Mouse (Mus musculus) lung, postnatal 25 days (tissue): Measurements from ENCODE around the gene Zbtb16.
A peak's percentile ranks its signal among the peaks of the same experiment; 100 is the strongest.

ENCODE experiments used
- DNase-seq: peaks from one replicate; pipeline ENCODE4 v3.0.0; 2022; ENCODE audit warnings: low spot score

Zbtb16 gene

DNA sequence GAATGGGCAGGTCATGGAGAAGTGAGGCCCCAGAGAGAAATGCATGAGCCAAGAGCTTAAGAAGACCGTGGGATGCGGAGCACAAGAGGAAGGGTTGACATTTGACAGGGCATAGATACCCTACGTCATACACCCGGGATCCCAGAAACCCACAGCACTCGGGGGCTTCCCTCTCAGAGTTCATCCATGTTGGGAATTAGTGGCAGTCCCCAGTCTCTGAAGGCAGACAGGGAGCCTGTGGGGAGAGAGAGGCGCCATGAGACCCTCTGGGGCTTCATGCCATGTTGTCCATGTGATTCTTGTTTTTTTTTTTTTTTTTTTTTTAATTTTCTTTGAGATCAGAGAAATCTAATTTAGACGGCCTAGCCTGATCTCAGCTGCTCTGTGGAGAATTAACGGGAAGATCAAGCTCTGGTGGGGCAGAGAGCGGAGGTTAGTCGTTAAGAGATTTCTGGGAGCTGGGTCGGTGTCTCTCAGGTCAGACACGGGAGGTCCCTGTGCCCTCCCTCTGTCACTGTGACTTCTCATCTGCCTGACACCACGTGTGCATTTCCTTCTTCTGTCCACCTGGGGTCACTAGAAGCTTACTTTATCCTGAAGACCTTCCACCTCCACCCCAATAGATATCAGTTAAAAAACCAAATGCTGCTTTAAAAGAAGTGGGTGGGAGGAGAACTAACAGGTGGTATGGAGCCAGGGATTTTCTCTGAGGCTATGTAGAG lies 190.9 kb downstream of the Zbtb16 start:
- DNase-seq: no peak

DNA sequence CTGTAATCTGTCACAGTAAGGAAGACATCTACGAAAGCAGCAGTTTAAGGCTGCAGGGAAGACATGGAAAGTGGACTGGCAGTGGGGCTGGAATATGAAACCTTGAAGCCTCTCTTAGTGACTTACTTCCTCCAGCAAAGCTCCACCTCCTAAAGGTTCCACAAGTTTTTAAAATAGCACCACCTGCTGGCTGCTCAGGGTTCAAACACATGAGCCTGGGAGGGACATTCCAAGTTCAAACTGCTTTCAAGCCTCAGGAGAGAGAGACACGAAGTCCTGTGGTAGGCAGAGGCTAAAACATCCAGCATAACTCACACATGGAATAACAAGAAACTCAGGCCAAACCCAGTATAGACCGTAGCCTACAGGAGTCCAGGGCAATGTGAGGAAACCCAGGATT lies 191.6 kb downstream of the Zbtb16 start:
- no peak for DNase-seq

- DNase-seq: no peak
Observed at GRCm38 (mm10) chr9:48641636-48642035, 194.4 kb downstream of the Zbtb16 start.

- no peak for DNase-seq
Observed at GRCm38 (mm10) chr9:48640881-48641280, 195.1 kb downstream of the Zbtb16 start.

DNA sequence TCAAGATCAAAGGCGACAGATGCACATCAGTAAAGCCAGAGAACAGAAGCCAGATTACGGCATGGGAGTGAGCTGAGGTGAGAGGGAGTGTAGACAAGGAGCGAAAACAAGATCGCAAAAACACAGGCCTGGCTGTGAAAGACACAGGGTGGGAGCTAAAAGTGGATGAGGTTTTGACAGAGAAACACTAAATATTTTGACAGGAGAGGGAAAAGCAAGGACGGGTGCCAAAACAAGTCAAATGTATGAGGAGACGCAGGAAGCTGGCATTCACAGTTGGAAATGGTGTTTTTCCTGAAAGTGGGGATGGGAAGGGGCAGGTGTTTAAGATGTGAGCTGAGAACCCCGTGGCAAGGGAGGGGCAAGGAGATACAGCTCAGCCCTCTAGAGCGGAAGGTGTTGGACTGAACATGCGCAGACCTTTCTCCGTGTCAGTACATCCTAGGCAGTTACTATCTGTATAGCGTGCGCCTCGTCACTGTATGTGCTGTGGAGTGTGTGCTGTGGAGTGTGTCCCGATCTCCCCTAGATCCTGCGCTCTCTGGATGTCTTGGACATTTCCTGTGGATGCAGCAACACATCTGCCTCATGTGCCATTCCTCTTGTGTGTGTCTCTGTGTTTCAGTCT lies 197.7 kb downstream of the Zbtb16 start:
- DNase-seq: no peak

DNA sequence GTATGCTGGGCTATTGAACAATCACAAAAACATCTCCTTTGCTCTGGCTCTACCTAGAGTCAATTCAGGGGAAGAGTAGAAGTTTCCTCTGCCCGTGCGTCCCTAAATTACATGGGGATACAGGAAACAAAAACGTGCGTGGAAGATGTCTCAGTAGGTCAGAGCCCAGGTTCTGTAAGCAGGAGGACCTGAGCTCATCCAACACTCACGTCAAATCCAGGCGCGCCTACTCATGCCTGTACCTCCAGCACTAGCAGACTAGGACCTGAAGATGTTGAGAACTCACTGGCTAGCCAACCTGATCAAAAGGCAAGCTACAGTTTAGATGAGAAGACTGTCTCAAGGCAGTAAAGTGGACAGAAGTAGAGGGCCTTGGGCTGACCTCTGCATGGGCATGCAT lies 198.9 kb downstream of the Zbtb16 start:
- DNase-seq: no peak

DNA sequence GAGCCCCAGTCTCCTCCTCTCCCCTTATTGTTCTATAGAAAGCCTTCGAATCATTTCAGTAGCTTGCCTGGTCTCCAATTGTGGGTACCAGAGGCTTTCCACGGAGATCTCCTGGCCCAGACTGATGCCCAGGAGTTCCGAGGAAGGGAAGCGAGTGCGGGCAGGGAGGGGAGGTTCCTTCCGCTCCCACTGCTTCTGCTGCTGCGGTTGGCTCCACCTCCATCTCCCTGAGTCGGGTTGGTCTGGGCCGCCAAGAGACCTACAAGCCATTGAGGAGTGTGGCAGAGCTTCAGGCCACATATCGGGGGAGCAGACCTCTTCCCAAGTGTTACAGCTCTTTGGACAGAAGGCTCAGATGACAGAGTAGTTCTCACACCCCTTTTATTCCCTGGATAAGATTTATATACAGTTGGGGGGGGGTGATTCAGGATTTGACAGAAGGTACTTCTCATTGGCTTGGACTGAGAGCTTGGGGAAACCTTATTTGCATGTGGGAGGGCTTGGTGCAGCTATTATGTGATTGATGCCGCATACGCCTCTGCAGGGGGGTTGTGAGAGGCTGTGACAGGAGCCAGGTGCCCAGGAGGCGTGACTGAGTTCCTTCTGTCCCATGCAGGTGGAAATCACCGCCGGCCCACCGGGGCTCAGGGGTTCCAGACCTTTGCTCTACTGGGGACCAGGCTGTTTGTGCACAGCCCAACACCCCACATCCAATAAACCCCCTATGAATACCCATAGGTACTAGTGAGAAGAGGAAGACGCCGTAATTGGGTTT lies 200.3 kb downstream of the Zbtb16 start:
- no peak for DNase-seq

- DNase-seq: no peak
Observed at GRCm38 (mm10) chr9:48633147-48633546, 202.9 kb downstream of the Zbtb16 start.

- no peak for DNase-seq
Observed at GRCm38 (mm10) chr9:48619268-48619667, 216.8 kb downstream of the Zbtb16 start.

GRCm38 (mm10) chr9:48618589-48618988 lies 217.4 kb downstream of the Zbtb16 start:
- peak; percentile 78 for DNase-seq

- DNase-seq: peak; percentile 75
Observed at GRCm38 (mm10) chr9:48618111-48618510, 217.9 kb downstream of the Zbtb16 start.

- DNase-seq: no peak
Observed at GRCm38 (mm10) chr9:48617511-48618010, 218.5 kb downstream of the Zbtb16 start.

- DNase-seq: no peak
Observed at GRCm38 (mm10) chr9:48613221-48613620, 222.8 kb downstream of the Zbtb16 start.

- DNase-seq: no peak
Observed at GRCm38 (mm10) chr9:48612542-48612941, 223.5 kb downstream of the Zbtb16 start.

GRCm38 (mm10) chr9:48611032-48611431 lies 225.0 kb downstream of the Zbtb16 start:
- no peak for DNase-seq

- no peak for DNase-seq
Observed at GRCm38 (mm10) chr9:48609734-48610133, 226.3 kb downstream of the Zbtb16 start.

GRCm38 (mm10) chr9:48607417-48607816 lies 228.6 kb downstream of the Zbtb16 start:
- DNase-seq: no peak

- peak; percentile 59 for DNase-seq
Observed at GRCm38 (mm10) chr9:48606171-48606570, 229.9 kb downstream of the Zbtb16 start.

- no peak for DNase-seq
Observed at GRCm38 (mm10) chr9:48605697-48606096, 230.3 kb downstream of the Zbtb16 start.

- peak; percentile 42 for DNase-seq
Observed at GRCm38 (mm10) chr9:48604939-48605598, 231.0 kb downstream of the Zbtb16 start, which contains the start of gene Nnmt. TSS of gene Nnmt (minus strand) at chr9:48605153.
